Mouse (Mus musculus) inflammation-experienced regulatory T-cells, adult 6 months (primary cell): ENCODE measurements around the gene Atp1a4. TPM values are rescaled to one million over a fixed set of nuclear protein-coding genes. Genes with fewer than 3 reads are reported as not detected.

Source experiments
- ATAC-seq: one replicate; pipeline ENCODE4 v1.8.0; 2017
- polyA plus RNA-seq, 3 experiments: library from polyadenylated mRNA; unstranded; fragments of 100-300 nt; shearing (Covaris generic); gene quantifications; one replicate each; pipeline ENCODE4 v1.2.1; 2017

The Atp1a4 gene
- polyA plus RNA-seq, 3 experiments from 2014 or later: not detected

- ATAC-seq: peak; percentile 54
These were observed 61.1 kb downstream of the Atp1a4 start for GRCm38 (mm10) chr1:172197146-172197545.

DNA sequence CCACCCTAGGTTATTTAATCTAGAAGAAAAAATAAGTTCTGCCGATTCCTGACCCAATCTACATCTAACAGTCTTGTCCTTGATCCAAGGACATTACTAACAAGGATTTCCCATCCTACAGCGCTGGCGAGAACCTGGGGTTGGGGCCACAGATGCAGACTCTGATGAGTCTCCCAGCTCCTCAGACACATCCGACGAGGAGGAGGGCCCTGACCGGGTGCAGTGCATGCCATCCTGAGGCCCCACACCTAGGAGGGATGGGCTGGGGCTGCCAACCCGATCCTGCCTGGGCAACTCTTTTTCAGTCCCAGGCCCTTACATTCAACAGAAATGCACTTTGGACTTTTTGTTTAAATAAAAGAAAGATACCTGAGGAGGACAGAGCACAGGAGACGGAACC is 63.8 kb downstream of the Atp1a4 start:
- no peak for ATAC-seq

DNA sequence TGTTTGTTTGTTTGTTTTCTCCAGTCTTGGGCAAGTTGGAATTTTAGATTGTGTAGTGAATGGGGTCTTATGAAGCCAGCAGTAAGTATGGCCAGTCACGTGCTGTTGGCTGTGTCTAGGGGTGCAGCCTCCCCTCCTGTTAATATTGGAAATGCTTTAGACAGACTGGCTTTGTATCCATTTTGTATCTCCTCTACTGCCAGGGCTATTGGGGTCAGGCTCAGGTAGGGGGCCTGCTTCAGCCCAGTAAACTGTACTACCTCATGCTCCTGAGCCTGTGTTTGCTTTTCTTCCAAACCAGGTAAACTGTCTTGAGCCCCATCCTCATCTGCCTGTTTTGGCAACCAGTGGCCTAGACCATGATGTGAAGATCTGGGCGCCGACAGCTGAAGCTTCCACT is 66.0 kb downstream of the Atp1a4 start:
- ATAC-seq: no peak

DNA sequence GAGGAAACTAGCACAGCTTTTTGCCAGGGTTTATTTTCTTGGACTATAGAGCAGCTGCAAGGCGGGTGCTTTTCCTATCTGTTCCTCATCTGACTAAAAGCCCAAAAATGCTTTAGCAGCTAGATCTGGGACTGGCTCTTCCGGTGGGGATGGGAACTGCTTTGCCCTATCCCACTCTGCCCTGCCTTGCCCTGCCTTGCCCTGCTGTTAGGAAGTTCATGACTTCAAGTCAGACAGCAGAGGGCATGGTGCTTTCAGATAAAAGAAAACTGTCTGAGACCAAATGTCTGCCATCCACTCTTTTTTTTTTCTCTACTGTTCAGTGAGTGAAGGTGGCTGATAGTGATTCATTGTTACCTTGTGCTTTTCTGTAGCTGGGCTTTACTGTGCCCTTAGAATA is 66.6 kb downstream of the Atp1a4 start:
- ATAC-seq: no peak

DNA sequence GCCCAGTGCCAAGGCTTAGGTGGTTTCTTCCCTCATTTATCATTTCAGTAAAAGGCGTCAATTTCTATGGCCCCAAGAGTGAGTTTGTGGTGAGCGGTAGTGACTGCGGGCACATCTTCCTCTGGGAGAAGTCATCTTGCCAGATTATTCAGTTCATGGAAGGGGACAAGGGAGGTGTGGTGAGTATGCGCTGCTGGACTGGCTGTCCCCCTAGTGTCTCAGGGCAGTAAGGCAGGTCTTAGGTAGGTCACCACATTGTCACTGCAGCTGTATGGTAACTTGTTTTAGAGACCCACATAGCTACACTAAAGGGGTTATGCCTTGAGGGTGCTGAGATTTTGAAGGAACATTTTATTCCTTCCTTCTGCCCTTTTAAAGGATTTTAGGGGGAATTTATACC is 69.3 kb downstream of the Atp1a4 start:
- ATAC-seq: no peak

DNA sequence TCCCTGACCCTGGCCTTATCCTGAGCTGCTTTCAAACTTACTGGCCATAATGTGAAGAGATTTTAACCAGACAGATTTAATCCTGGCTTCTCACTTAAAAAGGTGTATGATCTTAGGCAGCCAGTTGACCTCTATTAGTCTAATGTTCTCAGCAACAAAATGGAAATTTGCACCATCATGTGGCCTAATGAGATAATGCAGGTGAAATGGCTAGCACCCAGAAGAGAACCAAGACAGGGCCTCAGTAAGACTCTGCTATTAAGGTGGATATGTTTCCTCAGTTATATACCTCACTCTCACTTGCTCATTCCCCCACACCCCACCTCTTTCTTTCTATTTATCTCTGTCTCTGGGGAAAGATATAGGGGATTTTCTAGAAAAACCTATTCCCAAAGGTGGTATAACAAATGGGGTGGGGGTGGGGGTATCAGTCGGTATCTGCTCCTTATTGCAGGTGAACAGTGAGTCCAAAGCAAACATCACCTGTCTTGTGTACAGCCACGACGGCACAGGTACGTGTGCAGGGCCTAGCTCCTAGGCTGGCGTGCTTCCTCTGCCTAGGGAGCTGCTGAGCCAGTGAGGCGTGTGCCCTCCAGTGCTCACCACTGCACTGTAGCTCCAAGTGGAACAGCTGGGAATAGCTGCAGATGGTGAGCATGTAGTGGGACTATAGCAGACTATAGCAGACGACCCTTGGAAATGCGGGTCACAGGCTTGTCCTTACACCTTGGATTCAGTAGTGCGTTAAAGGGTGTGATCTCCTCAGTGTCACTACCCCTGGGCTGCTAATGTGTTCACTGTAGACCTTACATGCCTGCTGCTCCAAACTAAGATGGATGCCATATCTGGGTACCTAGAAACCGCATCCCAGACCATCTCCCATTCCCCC is 71.6 kb downstream of the Atp1a4 start:
- ATAC-seq: no peak

DNA sequence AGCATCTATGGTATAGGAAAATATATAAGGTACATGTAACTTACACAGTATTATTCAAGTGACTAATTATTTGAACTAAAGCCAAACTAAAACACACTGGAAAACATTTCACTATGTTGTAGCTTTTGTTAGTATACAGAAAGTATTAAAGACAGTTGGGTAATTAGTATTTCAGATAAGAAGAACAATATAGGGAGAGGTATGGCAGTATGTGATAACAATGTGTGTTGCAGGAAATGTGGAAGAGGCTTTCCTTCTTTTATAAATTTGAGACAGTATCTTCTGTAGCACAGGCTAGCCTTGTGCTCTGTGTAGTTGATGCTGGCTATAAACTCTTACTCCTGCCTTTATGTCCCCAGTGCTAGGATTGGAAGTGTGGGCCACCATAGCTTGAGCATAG is 74.3 kb downstream of the Atp1a4 start:
- ATAC-seq: no peak

DNA sequence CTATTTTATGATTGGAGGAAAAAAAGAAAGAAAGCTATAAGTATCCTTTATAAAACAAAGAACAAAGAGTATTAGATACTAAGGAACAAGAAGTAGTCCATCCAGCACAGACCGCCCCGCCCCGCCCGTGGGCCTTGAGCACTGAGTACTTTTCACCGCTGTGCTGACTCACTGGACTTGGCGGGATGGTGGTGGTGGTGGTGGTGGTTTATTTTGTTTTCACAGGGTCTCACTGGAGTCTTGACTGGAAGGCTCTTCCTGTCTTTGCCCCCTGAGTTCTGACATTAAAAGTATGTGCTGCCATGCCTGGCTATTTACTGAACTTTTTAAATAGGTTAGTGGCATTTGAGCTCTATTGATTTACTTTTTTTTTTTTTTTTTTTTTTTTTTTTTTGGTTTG is 75.2 kb downstream of the Atp1a4 start:
- no peak for ATAC-seq

DNA sequence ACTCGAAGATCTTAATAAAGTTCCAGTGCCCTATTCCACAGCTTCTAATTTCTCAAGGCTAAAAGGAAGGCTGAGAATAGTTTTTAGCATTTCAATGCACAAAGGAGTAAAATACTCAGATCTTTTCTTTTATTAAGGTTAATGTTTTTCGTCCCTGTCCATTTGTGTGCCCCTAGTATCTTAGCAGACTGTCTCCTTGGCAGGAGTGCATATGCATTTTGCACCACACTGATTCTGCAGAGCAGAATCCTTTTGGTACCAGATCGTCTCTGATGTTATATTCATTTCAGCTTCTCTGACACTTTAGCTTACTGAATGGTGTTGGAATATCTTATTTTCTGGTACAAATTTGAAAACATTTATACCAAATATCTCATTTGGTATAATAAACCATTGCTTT is 76.4 kb downstream of the Atp1a4 start:
- ATAC-seq: no peak

GRCm38 (mm10) chr1:172180881-172181280 is 77.3 kb downstream of the Atp1a4 start:
- ATAC-seq: no peak

DNA sequence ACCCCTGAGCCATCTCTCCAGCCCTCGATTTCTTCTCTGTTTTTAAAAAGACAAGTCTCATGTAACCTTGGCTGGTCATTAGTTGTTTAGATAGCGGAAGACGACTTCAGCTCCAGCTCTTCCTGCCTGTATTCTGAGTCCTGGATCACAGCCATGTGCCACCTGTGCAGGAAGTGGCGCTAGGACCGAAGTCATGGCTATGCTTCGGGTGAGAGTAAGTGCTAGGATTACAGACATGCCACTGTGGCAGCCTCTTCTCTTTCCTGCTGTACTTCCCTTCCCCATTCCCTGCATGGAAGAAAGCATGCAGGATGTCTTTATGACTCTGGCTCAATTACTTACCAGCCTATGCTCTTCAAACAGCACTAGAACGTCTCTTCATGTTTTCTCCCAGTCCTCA is 79.1 kb downstream of the Atp1a4 start:
- ATAC-seq: no peak

GRCm38 (mm10) chr1:172177791-172178190 is 80.4 kb downstream of the Atp1a4 start:
- no peak for ATAC-seq

Other genes with a start within 250 kb of the Atp1a4 start
- gene Vangl2, start 230.0 kb downstream of the Atp1a4 start, polyA plus RNA-seq: under 1 TPM; 0.57 to 0.66 (median 0.64) TPM
- not detected for gene Nhlh1, start 200.8 kb downstream of the Atp1a4 start, polyA plus RNA-seq
- gene Copa, start 175.9 kb downstream of the Atp1a4 start, polyA plus RNA-seq: 100 to 1,000 TPM in 1 of 3 experiments, 10 to 100 TPM in 2; 94.5 to 111 (median 98.0) TPM
- gene Ncstn, start 175.6 kb downstream of the Atp1a4 start, polyA plus RNA-seq: 100 to 1,000 TPM in 2 of 3 experiments, 10 to 100 TPM in 1; 97.1 to 147 (median 109) TPM
- gene Pex19, start 131.7 kb downstream of the Atp1a4 start, polyA plus RNA-seq: 10 to 100 TPM; 61.2 to 81.8 (median 78.3) TPM
- 10 to 100 TPM; 46.7 to 99.2 (median 78.4) TPM for gene Dcaf8, start 110.3 kb downstream of the Atp1a4 start, polyA plus RNA-seq
- gene Pea15a, start 51.6 kb downstream of the Atp1a4 start, polyA plus RNA-seq: 10 to 100 TPM; 46.0 to 50.6 (median 47.6) TPM
- not detected for gene Casq1, start 38.5 kb downstream of the Atp1a4 start, polyA plus RNA-seq
- gene Igsf8, start 3.2 kb upstream of the Atp1a4 start, polyA plus RNA-seq: 1 to 10 TPM; 3.8 to 5.4 (median 5.2) TPM
- under 1 TPM in 2 of 3 experiments, not detected in 1; 0.12 to 0.52 TPM for gene Atp1a2, start 39.6 kb upstream of the Atp1a4 start, polyA plus RNA-seq
- gene Kcnj9, start 70.9 kb upstream of the Atp1a4 start, polyA plus RNA-seq: not detected
- gene Kcnj10, start 82.8 kb upstream of the Atp1a4 start, polyA plus RNA-seq: under 1 TPM in 1 of 3 experiments, not detected in 2; 0.12 TPM
- gene Pigm, start 118.1 kb upstream of the Atp1a4 start, polyA plus RNA-seq: 1 to 10 TPM; 4.9 to 6.3 (median 5.7) TPM
- under 1 TPM in 2 of 3 experiments, not detected in 1; 0.36 to 0.61 TPM for gene Slamf9, start 216.9 kb upstream of the Atp1a4 start, polyA plus RNA-seq
- 1 to 10 TPM in 1 of 3 experiments, under 1 TPM in 1, not detected in 1; 0.50 to 1.4 TPM for gene Igsf9, start 223.4 kb upstream of the Atp1a4 start, polyA plus RNA-seq
- gene Tagln2, start 241.6 kb upstream of the Atp1a4 start, polyA plus RNA-seq: 100 to 1,000 TPM; 260 to 650 (median 280) TPM